Mouse (Mus musculus) hematopoietic multipotent progenitor cell, adult 10-12 weeks (in vitro differentiated cells): ENCODE measurements around the gene Catip. TPM values are rescaled to one million over a fixed set of nuclear protein-coding genes. Genes with fewer than 3 reads are reported as not detected.

Experiments used
- polyA plus RNA-seq: library from polyadenylated mRNA; stranded (reverse); fragments of >175 nt; gene quantifications from 2 replicates; pipeline ENCODE4 v1.2.3, GENCODE M21; 2012; ENCODE audit warnings: low replicate concordance

The Catip gene
- 0.21 TPM in 1 of 2 replicates, not detected in the other for polyA plus RNA-seq

DNA sequence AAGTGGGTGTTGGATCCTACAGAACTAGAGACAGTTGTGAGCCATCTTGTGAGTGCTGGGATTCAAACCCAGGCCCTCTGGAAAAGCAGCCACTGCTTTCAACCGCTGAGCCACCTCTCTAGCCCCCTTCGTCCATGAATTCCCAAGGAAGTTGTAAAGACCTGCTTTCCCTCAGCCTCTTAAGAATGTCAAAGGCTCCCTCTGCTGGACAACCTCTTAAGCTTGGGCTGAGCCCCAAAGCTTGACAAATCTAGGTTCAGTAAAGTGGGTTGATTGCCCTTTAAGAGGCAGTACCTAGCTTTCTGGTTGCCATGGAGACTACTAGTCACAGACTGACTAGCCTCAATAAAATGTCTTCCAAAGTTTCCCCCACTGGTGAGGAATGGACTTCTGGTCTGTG, at the start of gene Catip:
Catip (plus strand) TSS at position 297 of the 400 bp plus-strand sequence.

GRCm38 (mm10) chr1:74374980-74375379, 13.1 kb downstream of the Catip start, which contains the start of gene Slc11a1:
TSS of gene Slc11a1 (plus strand) at chr1:74375195.

GRCm38 (mm10) chr1:74390924-74391748, 29.2 kb downstream of the Catip start, which contains the start of gene Ctdsp1:
TSS of gene Ctdsp1 (plus strand) at chr1:74391509.

GRCm38 (mm10) chr1:74408589-74409504, 46.9 kb downstream of the Catip start, which contains the start of gene Vil1:
TSS of gene Vil1 (plus strand) at chr1:74409376.

Other genes starting within 250 kb of the Catip start
- 38.2 and 54.2 TPM in 2 replicates for gene Tns1, start 237.7 kb upstream of the Catip start, polyA plus RNA-seq
- gene Rufy4, start 236.6 kb upstream of the Catip start, polyA plus RNA-seq = 0.43 and 0.79 TPM in 2 replicates
- gene Cxcr2, start 208.1 kb upstream of the Catip start, polyA plus RNA-seq = 7.7 and 9.4 TPM in 2 replicates
- not detected in 2 replicates for gene Cxcr1, start 167.5 kb upstream of the Catip start, polyA plus RNA-seq
- 565 and 1,536 TPM in 2 replicates for gene Arpc2, start 126.0 kb upstream of the Catip start, polyA plus RNA-seq
- gene Gpbar1, start 83.6 kb upstream of the Catip start, polyA plus RNA-seq = 0.26 TPM in 1 of 2 replicates, not detected in the other
- 193 and 275 TPM in 2 replicates for gene Aamp, start 77.4 kb upstream of the Catip start, polyA plus RNA-seq
- 82.5 and 148 TPM in 2 replicates for gene Pnkd, start 77.2 kb upstream of the Catip start, polyA plus RNA-seq
- 74.4 and 110 TPM in 2 replicates for gene Tmbim1, start 56.5 kb upstream of the Catip start, polyA plus RNA-seq
- gene Slc11a1, start 13.1 kb downstream of the Catip start, polyA plus RNA-seq = 164 and 251 TPM in 2 replicates
- gene Ctdsp1, start 29.4 kb downstream of the Catip start, polyA plus RNA-seq = 329 and 559 TPM in 2 replicates
- gene Vil1, start 47.3 kb downstream of the Catip start, polyA plus RNA-seq = not detected in 2 replicates
- 6.1 and 9.1 TPM in 2 replicates for gene Cnot9, start 143.9 kb downstream of the Catip start, polyA plus RNA-seq
- gene Plcd4, start 180.8 kb downstream of the Catip start, polyA plus RNA-seq = 0.06 TPM in 1 of 2 replicates, not detected in the other
- 0.54 and 6.1 TPM in 2 replicates for gene Usp37, start 182.2 kb downstream of the Catip start, polyA plus RNA-seq
- 9.9 and 11.1 TPM in 2 replicates for gene Zfp142, start 226.1 kb downstream of the Catip start, polyA plus RNA-seq
- 1.5 and 2.2 TPM in 2 replicates for gene Bcs1l, start 226.2 kb downstream of the Catip start, polyA plus RNA-seq
- 13.7 and 14.3 TPM in 2 replicates for gene Rnf25, start 239.3 kb downstream of the Catip start, polyA plus RNA-seq
- 0.08 and 0.25 TPM in 2 replicates for gene Stk36, start 239.3 kb downstream of the Catip start, polyA plus RNA-seq